Mouse (Mus musculus) adipocyte (in vitro differentiated cells): ENCODE data around the gene Kri1.
A peak's percentile ranks its signal among the peaks of the same experiment; 100 is the strongest.
"Not testable (repeated sequence)": the region's sequence is repeated elsewhere in the genome, so short reads cannot be mapped to it uniquely, and the experiment has no call there.

ENCODE experiments used
- DNase-seq: peaks from one replicate; pipeline ENCODE4 v3.0.0-alpha.2; 2016; ENCODE audit warnings: low spot score

The Kri1 gene

GRCm38 (mm10) chr9:21243826-21244427 is 43.8 kb downstream of the Kri1 start:
- DNase-seq: no peak

GRCm38 (mm10) chr9:21241343-21241742 is 46.4 kb downstream of the Kri1 start:
- DNase-seq: peak; percentile 53

- no peak for DNase-seq
Measured at GRCm38 (mm10) chr9:21239465-21239848, 48.3 kb downstream of the Kri1 start.

DNA sequence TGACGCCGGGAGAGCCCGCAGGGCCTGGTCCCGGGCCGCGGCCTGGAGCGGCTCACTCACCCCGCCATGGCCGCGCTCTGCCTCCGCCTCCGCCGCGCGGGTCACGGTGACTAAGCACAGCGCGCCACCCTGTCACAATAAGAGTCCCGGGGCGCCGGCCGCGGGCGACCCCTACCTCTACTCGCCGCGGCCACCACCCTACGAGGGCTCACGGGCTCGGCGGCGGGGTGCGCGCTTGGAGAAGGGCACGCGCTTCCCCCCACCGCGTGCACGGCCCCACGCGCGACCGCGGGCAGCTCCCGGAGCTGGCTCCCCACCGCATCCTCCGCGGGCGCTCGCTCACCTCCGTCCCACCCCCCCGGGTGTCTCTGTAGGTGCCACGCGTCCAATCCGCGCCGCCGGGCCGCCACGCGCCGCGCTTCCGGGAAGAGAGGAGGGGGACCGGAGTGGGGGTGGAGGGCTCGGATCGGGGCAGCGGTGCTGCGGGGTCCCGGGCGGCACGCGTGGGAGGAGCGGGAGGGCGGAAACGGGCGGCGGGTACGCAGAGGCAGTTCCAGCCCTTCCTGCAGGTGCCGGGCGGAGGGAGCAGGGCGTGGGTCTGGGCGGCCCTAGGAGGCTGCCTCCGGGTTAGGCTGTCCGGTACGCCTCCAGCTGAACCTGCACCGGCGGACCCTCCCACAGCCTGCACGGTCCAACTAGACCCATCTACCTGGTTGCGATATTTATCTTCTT is 48.9 kb downstream of the Kri1 start, which contains the start of gene Keap1:
Gene Keap1, minus strand, starts transcription at position 629 of the 732 bp plus-strand sequence.
- DNase-seq: peak; percentile 58

GRCm38 (mm10) chr9:21238004-21238732 is 49.6 kb downstream of the Kri1 start:
- peak; percentile 72 for DNase-seq

DNA sequence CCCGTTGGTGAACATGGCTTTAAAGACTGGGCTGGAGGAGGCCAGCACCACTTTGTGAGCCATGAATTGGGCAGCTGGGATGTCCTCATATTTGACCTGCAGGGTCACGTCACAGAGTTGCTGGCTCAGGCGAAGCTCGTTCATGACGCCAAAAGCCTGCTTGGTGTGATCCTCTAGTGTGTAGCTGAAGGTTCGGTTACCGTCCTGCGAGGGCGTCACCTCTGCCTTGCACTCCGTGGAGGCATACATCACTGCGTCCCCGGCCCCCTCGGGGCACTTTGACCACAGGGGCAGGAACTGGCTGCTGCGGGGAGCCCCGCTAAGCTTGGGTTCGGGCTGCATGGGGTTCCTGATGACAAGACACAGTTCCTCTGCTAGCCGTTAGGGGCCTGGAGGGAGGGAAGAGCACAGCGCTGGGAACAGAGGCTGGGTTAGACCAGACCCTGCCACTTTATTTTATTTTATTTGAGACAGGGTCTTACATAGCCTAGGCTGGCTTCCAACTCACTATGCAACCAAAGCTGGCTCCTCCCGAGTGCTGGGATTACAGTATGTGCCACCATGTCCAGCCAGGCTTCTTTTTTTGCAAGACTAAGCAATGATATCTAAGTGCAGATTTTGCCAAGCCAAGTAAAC is 50.3 kb downstream of the Kri1 start:
- peak; percentile 31 for DNase-seq

- DNase-seq: no peak
Measured at GRCm38 (mm10) chr9:21236991-21237367, 50.8 kb downstream of the Kri1 start.

DNA sequence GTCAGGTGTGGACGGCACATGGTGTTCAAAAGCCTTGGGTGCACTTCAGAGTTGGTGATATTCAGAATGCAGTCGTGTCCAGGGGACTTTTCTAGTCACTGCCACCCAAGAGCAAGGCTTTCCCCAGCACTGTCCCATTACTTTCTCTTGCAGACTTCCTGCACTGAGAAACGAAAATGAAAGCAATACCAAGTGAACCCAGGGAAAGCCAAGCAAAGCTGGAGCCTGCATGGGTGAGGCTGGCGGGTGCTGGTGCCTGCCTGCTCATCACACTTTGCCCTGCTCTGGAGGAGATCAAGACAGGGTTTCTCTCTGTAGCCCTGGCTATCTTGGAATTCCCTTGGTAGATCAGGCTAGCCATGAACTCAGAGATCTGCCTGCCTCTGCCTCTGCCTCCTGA is 52.4 kb downstream of the Kri1 start:
- DNase-seq: peak; percentile 28

GRCm38 (mm10) chr9:21233805-21234204 is 54.0 kb downstream of the Kri1 start:
- no peak for DNase-seq

DNA sequence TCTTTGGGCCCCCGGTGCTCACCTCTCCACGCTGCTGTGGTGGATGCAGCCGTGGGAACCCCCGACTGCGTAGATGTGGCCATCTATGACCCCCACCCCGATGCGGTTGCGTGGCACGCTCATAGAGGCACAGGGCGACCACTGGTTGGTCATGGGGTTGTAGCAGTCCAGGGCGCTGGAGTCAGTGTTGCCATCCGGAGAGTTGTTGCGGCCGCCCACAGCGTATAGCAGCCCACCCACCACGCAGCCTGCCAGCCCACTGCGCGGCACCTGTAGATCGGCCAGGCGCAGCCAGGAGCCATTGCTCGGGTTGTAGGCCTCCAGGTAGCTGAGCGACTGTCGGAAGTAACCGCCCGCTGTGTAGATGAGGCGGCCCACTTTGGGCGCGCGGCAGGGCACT is 54.4 kb downstream of the Kri1 start:
- no peak for DNase-seq

- DNase-seq: no peak
Measured at GRCm38 (mm10) chr9:21232867-21233266, 54.9 kb downstream of the Kri1 start.

- no peak for DNase-seq
Measured at GRCm38 (mm10) chr9:21231551-21231950, 56.2 kb downstream of the Kri1 start.

GRCm38 (mm10) chr9:21227342-21227741 is 60.4 kb downstream of the Kri1 start:
- no peak for DNase-seq

- no peak for DNase-seq
Measured at GRCm38 (mm10) chr9:21225415-21225758, 62.4 kb downstream of the Kri1 start.

DNA sequence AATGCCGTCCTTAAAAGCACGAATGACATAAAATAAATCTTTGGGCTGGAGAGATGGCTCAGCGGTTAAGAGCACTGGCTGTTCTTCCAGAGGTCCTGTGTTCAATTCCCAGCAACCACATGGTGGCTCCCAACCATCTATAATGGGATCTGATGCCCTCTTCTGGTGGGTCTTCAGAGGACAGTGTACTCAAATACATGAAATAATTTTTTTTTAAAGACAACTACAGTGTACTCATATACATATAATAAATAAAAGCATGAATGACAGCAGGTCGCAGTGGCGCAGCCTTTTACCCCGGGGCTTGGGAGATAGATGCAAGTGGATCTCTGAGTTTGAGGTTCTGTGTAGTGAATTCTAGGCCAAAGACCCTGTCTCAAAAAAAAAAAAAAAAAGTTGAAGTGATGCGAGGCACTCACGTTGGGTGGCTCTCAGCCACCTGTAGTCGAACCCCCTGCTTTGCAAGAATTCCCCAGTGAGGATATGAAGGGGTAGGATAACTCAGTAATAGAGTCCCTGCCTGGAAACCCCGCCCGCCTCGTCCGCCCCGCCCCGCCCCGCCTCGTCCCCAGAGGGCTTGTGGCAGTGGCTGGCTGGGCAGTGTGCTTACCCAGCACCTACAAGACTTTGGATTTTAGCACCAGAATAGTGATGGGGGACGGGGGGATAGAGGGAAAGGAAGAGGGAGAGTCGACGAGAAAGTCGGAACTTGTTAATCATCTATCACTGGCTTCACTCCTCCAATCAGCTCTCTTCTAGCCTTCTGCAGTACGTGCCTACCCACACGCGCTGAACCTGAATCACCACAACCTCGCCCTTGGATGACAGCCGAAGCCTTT is 63.0 kb downstream of the Kri1 start:
- DNase-seq: peak; percentile 18

- DNase-seq: no peak
Measured at GRCm38 (mm10) chr9:21223906-21224305, 63.9 kb downstream of the Kri1 start.

DNA sequence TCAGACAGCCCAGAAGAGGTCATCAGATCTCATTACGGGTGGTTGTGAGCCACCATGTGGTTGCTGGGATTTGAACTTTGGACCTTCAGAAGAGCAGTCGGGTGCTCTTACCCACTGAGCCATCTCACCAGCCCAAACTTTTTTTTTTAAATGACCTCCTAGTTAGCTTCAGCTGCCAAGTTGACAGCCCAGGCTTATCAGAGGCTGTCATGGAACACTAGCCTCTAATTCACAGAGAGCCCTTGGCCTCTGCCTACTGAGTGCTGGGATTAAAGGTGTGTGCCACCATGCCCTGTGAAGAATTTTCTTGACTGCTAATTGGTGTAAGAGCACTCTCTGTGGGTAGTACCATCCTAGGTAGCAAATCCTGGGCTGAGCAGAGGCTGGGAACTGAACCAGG is 64.3 kb downstream of the Kri1 start:
- not testable (repeated sequence) for DNase-seq
